Mouse (Mus musculus) liver, embryonic 15.5 days (tissue): ENCODE results near the gene Mcm5. TPM values are rescaled to one million over a fixed set of nuclear protein-coding genes. Genes with fewer than 3 reads are reported as not detected.

Experiments used
- ATAC-seq: fragments of 200-750 bp; cut with Nextera tagmentation; 2 replicates; pipeline ENCODE4 v1.8.0; 2017; ENCODE audit warnings: moderate number of reproducible peaks, mild to moderate bottlenecking, moderate library complexity; ENCODE audit not compliant: insufficient read depth
- H3K27ac ChIP-seq: fragments of 300-500 bp; sonication (generic); replicated peaks from 2 replicates; pipeline ENCODE4 v1.5.1; 2015; ENCODE audit warnings: mild to moderate bottlenecking, inconsistent platforms
- H3K27me3 ChIP-seq: fragments of 300-500 bp; sonication (generic); 2 replicates; pipeline ENCODE4 v1.6.1; 2015; ENCODE audit warnings: mild to moderate bottlenecking, inconsistent platforms
- H3K36me3 ChIP-seq: fragments of 300-500 bp; sonication (generic); replicated peaks from 2 replicates; pipeline ENCODE4 v1.6.1; 2015; ENCODE audit warnings: moderate library complexity, mild to moderate bottlenecking, inconsistent platforms
- H3K4me1 ChIP-seq: fragments of 300-500 bp; sonication (generic); replicated peaks from 2 replicates; pipeline ENCODE4 v1.6.1; 2015; ENCODE audit warnings: inconsistent platforms
- H3K4me2 ChIP-seq: fragments of 300-500 bp; sonication (generic); 2 replicates; pipeline ENCODE4 v1.6.1; 2015; ENCODE audit warnings: moderate library complexity, mild to moderate bottlenecking, inconsistent platforms
- H3K4me3 ChIP-seq: fragments of 300-500 bp; sonication (generic); replicated peaks from 2 replicates; pipeline ENCODE4 v1.5.1; 2015; ENCODE audit warnings: mild to moderate bottlenecking, inconsistent platforms
- H3K9ac ChIP-seq: fragments of 300-500 bp; sonication (generic); 2 replicates; pipeline ENCODE4 v1.6.1; 2015; ENCODE audit warnings: moderate library complexity, mild to moderate bottlenecking, inconsistent platforms
- H3K9me3 ChIP-seq: fragments of 300-500 bp; sonication (generic); replicated peaks from 2 replicates; pipeline ENCODE4 v1.6.1; 2016; ENCODE audit warnings: inconsistent platforms
- WGBS: fragments of 180-500 bp; shearing (Covaris S2); methylation state at CpG from one replicate; pipeline ENCODE4 v1.1.7; 2015; ENCODE audit warnings: mixed read lengths; ENCODE audit not compliant: insufficient replicate concordance; 5-methylcytosine and 5-hydroxymethylcytosine counted together
- polyA plus RNA-seq: library from polyadenylated mRNA; unstranded; fragments of >200 nt; fragmentation: Nextera tagmentation; extraction: Ambion mirVana; gene quantifications from 2 replicates; pipeline ENCODE4 v1.2.1, GENCODE M21; 2015

The Mcm5 gene
- polyA plus RNA-seq, 1 experiment from 2014 or later: 154 TPM

DNA sequence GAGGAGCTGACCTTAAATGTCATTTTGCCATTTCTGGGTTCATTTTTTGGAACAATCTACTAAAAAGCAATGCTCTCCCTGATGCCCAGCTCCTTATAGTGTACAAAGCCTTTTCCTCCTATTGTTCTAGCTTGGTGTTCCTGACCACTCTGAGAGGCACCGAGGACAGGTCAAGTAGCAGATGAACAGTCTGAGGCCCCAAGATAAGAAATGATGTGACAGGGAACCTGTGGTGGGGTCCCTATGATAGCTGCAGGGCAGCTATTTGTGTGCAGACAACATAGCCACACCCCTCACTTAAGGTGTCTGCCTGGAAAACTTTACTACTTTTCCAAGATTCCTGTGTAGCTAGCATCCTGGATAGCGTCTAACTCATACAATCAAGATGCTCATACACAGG, 26.9 kb downstream of the Mcm5 start:
- H3K4me3 ChIP-seq: no peak overlapping the region
- peaks cover 12% of the 10 kb centered on the region for H3K36me3 ChIP-seq
- WGBS: 28% methylated on average over 2 of the region's 2 CpGs
- H3K9me3 ChIP-seq: no peaks in the 10 kb centered on the region
- no peak overlapping the region for H3K9ac ChIP-seq
- no peaks in the 10 kb centered on the region; the same call in 1 of the 2 replicates for H3K27me3 ChIP-seq
- ATAC-seq: peak; percentile 46; the same call in 1 of the 2 replicates
- H3K27ac ChIP-seq: 0 out of 2 replicates have a peak overlapping the region, but pooled peaks have one; percentile 1
- no peak overlapping the region; the same call in 1 of the 2 replicates for H3K4me2 ChIP-seq
- H3K4me1 ChIP-seq: peaks cover 27% of the 10 kb centered on the region

DNA sequence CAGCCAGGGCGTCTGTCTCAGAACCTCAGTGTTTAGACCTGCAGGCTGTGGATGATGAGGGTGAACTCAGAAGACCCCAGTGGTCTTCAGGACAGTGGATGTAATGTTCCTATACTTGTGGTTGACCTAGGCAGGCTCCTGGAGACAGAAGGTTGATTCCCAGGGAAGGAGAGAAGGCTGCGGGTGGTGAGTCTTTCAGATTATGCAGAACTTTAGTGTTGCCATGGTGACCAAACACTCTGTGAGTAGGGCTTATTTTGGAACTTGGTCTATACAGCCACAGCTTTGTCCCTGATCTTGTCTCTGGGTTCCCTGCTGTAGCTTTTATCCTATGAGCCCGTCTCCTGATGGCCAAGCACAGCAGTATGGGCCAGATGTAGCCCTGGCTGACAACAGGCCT, 28.2 kb downstream of the Mcm5 start:
- no peaks in the 10 kb centered on the region for H3K9me3 ChIP-seq
- 61% methylated on average over 3 of the region's 3 CpGs for WGBS
- H3K27ac ChIP-seq: no peak overlapping the region
- H3K4me2 ChIP-seq: no peak overlapping the region
- peaks cover 27% of the 10 kb centered on the region for H3K4me1 ChIP-seq
- 0 out of 2 replicates have a peak, but pooled peaks cover 2% of the 10 kb centered on the region for H3K36me3 ChIP-seq
- no peaks in the 10 kb centered on the region; the same call in 1 of the 2 replicates for H3K27me3 ChIP-seq
- no peak overlapping the region for H3K4me3 ChIP-seq
- no peak overlapping the region for H3K9ac ChIP-seq
- ATAC-seq: no peak

DNA sequence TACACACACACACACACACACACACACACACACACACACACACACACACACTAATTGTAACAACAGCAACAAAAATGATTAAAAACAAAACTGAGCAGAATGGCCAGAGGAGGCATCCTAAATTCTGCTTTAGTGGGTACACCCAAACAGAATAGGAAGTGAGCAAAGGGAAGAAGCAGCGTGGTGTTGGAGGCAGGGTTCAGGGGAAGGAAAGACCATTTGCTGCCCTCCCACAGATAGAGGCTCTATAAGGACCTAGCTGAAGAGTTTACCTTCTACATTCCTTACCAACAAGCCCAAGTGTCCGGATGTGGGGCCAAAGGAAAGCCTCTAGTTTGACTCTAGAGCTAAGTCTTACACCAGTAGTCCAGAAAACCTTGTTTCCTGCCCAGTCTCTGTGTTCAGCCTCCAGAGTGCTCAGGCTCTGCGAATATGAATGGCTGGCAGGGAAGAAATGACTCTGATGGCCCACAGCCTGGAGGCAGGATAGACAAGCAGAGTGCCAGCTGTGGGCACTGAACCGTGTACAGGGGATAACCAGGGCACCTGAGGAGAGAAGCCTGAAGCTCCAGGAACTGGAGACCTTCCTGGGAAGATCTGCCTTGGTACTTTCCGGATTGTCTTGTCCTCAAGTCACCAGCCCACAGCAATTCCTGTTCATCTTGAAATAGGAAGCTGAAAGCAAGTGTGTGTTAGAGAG, 41.7 kb downstream of the Mcm5 start:
- no peaks in the 10 kb centered on the region for H3K27me3 ChIP-seq
- no peak for ATAC-seq
- no peak overlapping the region for H3K4me3 ChIP-seq

DNA sequence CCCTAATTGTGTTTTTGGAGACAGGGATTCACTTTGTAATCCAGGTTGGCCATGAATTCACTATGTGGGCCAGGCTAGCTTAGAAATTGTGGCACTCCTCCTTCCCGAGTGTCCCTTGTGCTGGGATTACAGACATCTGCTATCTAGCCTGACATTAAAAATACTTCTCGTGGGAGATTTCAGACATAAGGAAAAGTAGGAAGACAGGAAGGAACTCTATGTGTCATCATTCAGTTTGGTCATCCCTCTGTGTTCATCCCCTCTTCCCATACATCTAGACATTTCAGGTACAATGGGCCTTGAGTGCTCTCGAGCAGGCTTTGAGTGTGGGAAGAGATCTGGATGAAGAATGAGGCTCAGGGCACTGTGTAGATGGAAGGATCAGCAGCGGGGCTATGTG, 42.4 kb downstream of the Mcm5 start:
- no peak overlapping the region for H3K27ac ChIP-seq
- ATAC-seq: no peak
- no peaks in the 10 kb centered on the region for H3K27me3 ChIP-seq
- WGBS: 50% methylated on average over 4 of the region's 4 CpGs
- H3K4me1 ChIP-seq: peaks cover 6% of the 10 kb centered on the region
- H3K36me3 ChIP-seq: no peaks in the 10 kb centered on the region
- no peak overlapping the region for H3K4me2 ChIP-seq
- H3K9me3 ChIP-seq: no peaks in the 10 kb centered on the region
- H3K9ac ChIP-seq: no peak overlapping the region
- H3K4me3 ChIP-seq: no peak overlapping the region

More for the DNA sequence above, 41.7 kb downstream of the Mcm5 start:
- Histone ChIP-seq H3K4me1 (peaks cover 6% of the 10 kb centered on the region), H3K9ac (no peak overlapping the region), H3K27ac (no peak overlapping the region), H3K4me2 (no peak overlapping the region), H3K36me3 (no peaks in the 10 kb centered on the region), H3K9me3 (no peaks in the 10 kb centered on the region)
- WGBS: 41% methylated on average over 5 of the region's 5 CpGs

DNA sequence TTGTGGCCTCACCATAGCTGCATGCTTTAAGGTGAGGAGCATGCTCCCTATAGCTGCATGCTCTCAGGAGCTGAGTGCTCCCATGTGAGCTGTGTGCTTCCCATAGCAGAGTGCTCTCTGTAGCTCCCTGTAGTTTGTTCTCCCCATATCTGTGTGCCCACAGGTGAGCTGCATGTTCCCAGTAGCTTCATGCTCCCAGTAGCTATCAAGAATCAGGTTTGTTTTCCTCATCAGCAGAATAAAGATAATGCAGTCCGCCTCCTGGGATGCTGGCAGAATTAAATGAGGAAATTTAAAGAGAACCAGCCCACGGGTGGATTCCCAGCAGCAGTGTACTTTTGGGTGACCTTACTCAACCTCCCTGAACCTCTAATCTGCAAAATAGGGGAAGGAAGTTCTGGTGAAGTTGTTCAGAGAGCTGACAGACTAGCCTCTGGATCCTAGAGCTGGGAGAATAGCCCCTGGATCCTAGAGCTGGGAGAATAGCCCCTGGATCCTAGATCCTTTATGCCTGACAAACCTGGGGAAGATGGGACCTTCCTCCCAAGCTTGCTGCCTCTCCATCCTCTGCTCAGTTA, 43.2 kb downstream of the Mcm5 start:
- Histone ChIP-seq H3K36me3 (no peaks in the 10 kb centered on the region), H3K4me3 (no peak overlapping the region), H3K9ac (no peak overlapping the region), H3K27me3 (no peaks in the 10 kb centered on the region), H3K4me2 (no peak overlapping the region), H3K9me3 (no peaks in the 10 kb centered on the region), H3K27ac (no peak overlapping the region), H3K4me1 (peaks cover 6% of the 10 kb centered on the region)
- no peak for ATAC-seq
- WGBS: 35% methylated on average over 2 of the region's 2 CpGs

DNA sequence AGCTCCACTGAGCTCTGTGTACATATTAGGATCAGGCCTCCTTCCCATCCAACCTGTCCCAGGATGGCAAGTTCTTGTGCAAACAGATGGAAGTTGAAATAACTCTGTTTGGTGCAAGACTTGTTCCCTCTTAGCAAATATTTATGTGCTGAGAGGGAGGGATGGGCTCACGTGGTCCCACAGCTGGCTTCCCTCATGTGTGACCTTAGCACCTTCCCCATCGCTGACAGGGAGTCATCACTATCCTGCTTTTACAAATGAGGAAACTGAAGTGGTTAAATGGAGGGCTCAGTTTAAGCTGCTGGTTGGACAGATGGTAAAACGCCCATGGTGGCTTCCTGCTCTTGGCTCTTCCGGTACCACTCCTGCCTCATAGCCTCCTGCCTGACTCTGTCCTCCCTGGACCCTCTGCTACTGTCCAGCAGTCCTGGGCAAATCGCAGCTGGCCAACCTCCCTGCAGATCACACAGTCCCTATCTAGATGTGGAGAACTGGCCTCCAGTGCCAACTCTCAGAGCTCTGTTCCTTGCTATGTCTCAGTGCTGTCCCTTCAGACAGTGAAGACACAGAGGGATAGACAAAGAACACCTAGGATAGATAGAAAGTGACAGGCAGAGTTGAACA, 45.6 kb downstream of the Mcm5 start:
- Histone ChIP-seq H3K27me3 (no peaks in the 10 kb centered on the region), H3K27ac (no peak overlapping the region), H3K9ac (no peak overlapping the region), H3K4me2 (no peak overlapping the region), H3K36me3 (no peaks in the 10 kb centered on the region), H3K9me3 (no peaks in the 10 kb centered on the region), H3K4me3 (no peak overlapping the region), H3K4me1 (peaks cover 6% of the 10 kb centered on the region)
- WGBS: 35% methylated on average over 5 of the region's 5 CpGs
- ATAC-seq: peak; percentile 74

DNA sequence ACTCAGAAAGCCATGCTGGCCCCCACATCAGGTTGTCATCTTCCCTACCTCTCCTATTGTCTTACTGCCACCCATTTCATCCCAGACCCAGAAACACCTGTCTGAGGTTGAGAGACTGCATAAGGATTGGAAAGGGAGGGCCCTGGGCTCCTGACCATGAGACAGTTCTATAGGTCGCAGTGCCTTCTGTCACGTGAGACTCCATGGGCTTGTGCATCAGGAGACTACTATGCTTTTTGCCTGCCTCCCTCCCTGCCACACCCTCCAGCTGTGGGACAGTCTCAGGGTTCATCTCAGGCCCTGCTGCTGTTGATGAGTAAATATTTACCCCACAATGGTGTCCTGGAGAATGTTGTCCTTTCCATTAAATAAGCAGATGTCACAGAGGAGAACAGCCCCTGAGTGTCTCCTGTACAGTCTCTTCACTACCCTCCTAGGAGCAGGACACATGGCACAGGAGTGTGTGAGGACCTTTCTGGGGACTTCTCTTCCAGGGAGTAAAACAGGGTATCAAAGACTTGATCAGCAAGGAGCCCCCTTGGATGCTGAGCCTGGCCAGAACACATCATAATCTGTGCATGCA, 46.5 kb downstream of the Mcm5 start:
- Histone ChIP-seq H3K4me2 (no peak overlapping the region), H3K4me1 (peaks cover 6% of the 10 kb centered on the region), H3K27me3 (no peaks in the 10 kb centered on the region), H3K9ac (no peak overlapping the region), H3K27ac (no peak overlapping the region), H3K4me3 (no peak overlapping the region), H3K9me3 (no peaks in the 10 kb centered on the region), H3K36me3 (no peaks in the 10 kb centered on the region)
- ATAC-seq: no peak
- 55% methylated on average over 2 of the region's 2 CpGs for WGBS

DNA sequence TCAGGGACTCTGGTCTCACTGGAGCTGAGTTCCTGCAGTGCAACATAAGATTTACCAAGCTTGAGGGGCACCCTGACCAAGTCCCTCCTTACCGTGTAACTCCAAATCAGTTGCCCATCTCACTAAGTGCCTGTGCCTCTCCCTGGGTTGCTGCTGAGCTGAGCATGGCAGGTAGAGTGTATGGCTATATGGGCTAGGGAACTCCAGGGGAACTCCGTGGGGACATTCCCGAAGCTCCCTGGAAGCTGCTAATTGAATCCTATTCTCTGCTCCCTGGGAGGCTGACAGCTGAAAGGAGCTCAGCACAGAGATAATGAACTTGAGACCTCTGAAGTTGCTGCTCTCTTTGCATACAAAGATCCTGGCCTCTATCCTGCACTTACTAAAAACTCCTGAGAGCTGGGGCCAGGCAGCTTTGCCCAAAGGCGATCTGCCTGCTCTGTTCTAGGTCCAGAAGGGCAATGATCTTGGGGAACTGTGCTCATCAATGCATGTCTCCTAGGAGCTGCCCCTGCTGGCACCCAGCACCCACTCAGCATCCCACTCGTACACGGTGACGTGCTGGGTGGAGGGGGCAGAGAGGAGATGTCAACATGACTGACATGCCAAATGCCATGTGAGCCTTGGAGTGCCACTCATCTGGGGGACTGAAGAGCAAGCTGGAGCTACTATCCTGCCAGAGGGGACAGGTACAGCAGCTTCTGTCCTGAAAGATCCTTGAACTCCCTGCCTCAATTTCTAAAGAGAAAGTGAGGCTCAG, 48.3 kb downstream of the Mcm5 start:
- no peaks in the 10 kb centered on the region for H3K27me3 ChIP-seq
- H3K9me3 ChIP-seq: no peaks in the 10 kb centered on the region
- H3K27ac ChIP-seq: no peak overlapping the region

DNA sequence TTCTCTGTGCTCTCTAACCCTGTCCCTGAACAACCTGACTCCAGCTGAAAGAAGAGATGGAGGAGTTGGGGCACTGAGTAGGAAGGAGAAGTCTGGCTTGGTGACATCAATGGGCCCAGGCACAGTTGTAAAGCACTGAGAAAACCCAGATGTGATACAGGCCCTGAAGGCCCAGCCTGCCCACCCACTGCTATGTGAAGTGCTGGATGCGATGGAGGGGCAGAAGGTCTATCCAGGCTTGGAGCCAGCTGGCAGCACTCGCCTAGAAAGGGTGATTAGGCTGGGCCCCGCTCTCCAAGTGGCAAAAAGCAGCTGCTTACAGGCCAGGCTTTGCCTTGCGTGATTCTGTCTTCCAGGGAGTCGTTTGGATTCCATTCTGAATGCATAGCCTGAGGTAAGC, 60.0 kb downstream of the Mcm5 start:
- no peak overlapping the region for H3K4me2 ChIP-seq
- H3K4me1 ChIP-seq: no peaks in the 10 kb centered on the region
- no peaks in the 10 kb centered on the region for H3K36me3 ChIP-seq
- ATAC-seq: no peak
- no peak overlapping the region for H3K4me3 ChIP-seq
- no peak overlapping the region for H3K27ac ChIP-seq
- H3K9ac ChIP-seq: no peak overlapping the region
- H3K27me3 ChIP-seq: no peaks in the 10 kb centered on the region
- WGBS: 65% methylated on average over 5 of the region's 5 CpGs
- H3K9me3 ChIP-seq: no peaks in the 10 kb centered on the region

More for the DNA sequence above, 48.3 kb downstream of the Mcm5 start:
- ATAC-seq: no peak
- Histone ChIP-seq H3K4me2 (no peak overlapping the region), H3K4me3 (no peak overlapping the region), H3K4me1 (peaks cover 6% of the 10 kb centered on the region), H3K9ac (no peak overlapping the region), H3K36me3 (no peaks in the 10 kb centered on the region)
- 35% methylated on average over 7 of the region's 7 CpGs for WGBS

DNA sequence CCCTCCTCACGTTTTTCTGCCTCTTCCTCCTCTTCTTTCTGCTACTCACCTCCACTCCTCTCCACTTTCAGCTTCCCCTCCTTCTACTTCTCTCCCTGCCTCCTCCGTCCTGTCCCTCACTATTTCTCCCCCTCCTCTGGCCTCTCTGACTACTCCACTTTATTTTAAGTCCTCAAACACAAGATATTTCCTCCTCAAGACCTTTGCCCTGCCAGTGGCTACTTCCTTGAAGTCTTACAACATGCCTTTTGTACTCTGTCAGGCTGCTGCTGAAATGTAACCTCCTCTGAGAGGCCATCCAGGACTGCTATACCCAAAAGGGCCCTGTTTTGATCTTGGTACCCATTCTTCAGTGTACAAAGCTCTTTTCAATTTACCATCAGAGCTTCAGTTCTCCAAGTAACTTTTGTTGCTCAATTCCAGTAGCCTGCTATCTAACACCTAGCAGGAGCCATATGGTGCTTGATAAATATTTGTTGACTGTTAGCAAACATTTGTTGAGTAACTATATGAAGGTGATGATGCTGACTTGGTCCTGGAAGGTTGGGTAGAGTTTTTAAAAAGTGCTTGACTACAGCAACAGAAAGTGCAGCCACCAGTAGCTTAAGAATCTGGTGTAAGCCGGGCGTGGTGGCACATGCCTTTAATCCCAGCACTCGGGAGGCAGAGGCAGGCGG, 62.8 kb downstream of the Mcm5 start:
- H3K36me3 ChIP-seq: no peaks in the 10 kb centered on the region
- H3K27ac ChIP-seq: no peak overlapping the region
- no peak overlapping the region for H3K9ac ChIP-seq
- ATAC-seq: no peak
- WGBS: 41% methylated on average over 6 of the region's 6 CpGs
- no peak overlapping the region for H3K4me2 ChIP-seq
- H3K9me3 ChIP-seq: no peaks in the 10 kb centered on the region
- no peak overlapping the region for H3K4me3 ChIP-seq
- no peaks in the 10 kb centered on the region for H3K4me1 ChIP-seq
- H3K27me3 ChIP-seq: no peaks in the 10 kb centered on the region
